Mouse (Mus musculus) liver, postnatal 0 days (tissue): ENCODE measurements around the gene Syn3. TPM values are rescaled to one million over a fixed set of nuclear protein-coding genes. Genes with fewer than 3 reads are reported as not detected.

ENCODE experiments used
- ATAC-seq: fragments of 200-750 bp; cut with Nextera tagmentation; 2 replicates; pipeline ENCODE4 v1.8.0; 2017; ENCODE audit warnings: mild to moderate bottlenecking, moderate library complexity
- DNase-seq: peaks from one replicate; pipeline ENCODE4 v3.0.0-alpha.2; 2016
- H3K27ac ChIP-seq: fragments of 300-500 bp; sonication (generic); 2 replicates; pipeline ENCODE4 v1.5.1; 2014; ENCODE audit warnings: antibody characterized with exemption, moderate library complexity, mild to moderate bottlenecking, low read depth
- H3K27me3 ChIP-seq: fragments of 300-500 bp; sonication (generic); 2 replicates; pipeline ENCODE4 v1.6.1; 2014; ENCODE audit warnings: low read length, control low read depth, mixed read lengths; ENCODE audit not compliant: insufficient read depth
- H3K36me3 ChIP-seq: fragments of 300-500 bp; sonication (generic); replicated peaks from 2 replicates; pipeline ENCODE4 v1.6.1; 2014; ENCODE audit warnings: mild to moderate bottlenecking, control low read depth, low read length, moderate library complexity, mixed read lengths; ENCODE audit not compliant: insufficient read depth
- H3K4me1 ChIP-seq: fragments of 300-500 bp; sonication (generic); 2 replicates; pipeline ENCODE4 v1.6.1; 2014; ENCODE audit warnings: antibody characterized with exemption, mild to moderate bottlenecking, control low read depth; ENCODE audit not compliant: insufficient read depth
- H3K4me2 ChIP-seq: fragments of 300-500 bp; sonication (generic); 2 replicates; pipeline ENCODE4 v1.6.1; 2014; ENCODE audit warnings: low read depth, mild to moderate bottlenecking, low read length, moderate library complexity, mixed read lengths
- H3K4me3 ChIP-seq: fragments of 300-500 bp; sonication (generic); 2 replicates; pipeline ENCODE4 v1.5.1; 2014; ENCODE audit warnings: low read depth, low read length
- H3K9ac ChIP-seq: fragments of 300-500 bp; sonication (generic); replicated peaks from 2 replicates; pipeline ENCODE4 v1.6.1; 2014; ENCODE audit warnings: mild to moderate bottlenecking, moderate library complexity
- H3K9me3 ChIP-seq: fragments of 300-500 bp; sonication (generic); 2 replicates; pipeline ENCODE4 v1.6.1; 2016; ENCODE audit warnings: mild to moderate bottlenecking, control low read depth, low read length, mixed read lengths
- CTCF ChIP-seq: sonication (generic); IDR thresholded peaks from 2 replicates; pipeline ENCODE4 v1.5.1; 2016; ENCODE audit warnings: antibody characterized with exemption, low read depth
- EP300 ChIP-seq: IDR thresholded peaks from 2 replicates; pipeline ENCODE4 v1.6.1; 2016; ENCODE audit warnings: antibody characterized with exemption, low read depth, mild to moderate bottlenecking
- WGBS: fragments of 180-500 bp; shearing (Covaris S2); extraction: QIAGEN DNeasy Blood & Tissue Kit; methylation state at CpG from one replicate; pipeline ENCODE4 v1.1.7; 2014; ENCODE audit not compliant: insufficient replicate concordance; 5-methylcytosine and 5-hydroxymethylcytosine counted together
- polyA plus RNA-seq: library from polyadenylated mRNA; unstranded; fragments of >200 nt; fragmentation: Nextera tagmentation; extraction: Ambion mirVana; gene quantifications from 2 replicates; pipeline ENCODE4 v1.2.1, GENCODE M21; 2015

Syn3 gene
- polyA plus RNA-seq, 1 experiment from 2014 or later, result 0.25 TPM

DNA sequence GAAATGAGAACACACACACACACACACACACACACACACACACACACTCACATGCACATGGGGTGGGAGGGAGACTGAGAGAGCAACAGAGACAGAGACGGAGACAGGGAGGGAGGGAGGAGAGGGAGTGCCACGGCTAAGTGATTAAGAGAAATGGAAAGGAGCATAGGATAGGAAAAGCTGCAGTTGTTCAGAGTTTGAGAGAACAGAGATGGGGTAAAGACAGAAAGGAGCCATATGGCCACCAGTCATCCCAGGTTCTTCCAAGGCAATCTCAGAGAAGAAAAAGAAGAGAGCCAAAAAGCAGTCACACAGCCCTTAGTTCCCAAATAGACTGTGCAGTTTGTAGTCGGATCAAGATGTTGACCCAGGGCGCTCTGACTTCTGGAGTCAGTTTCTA is 240.7 kb downstream of the Syn3 start:
- H3K4me1 ChIP-seq, result no peaks in the 10 kb centered on the region
- no peaks in the 10 kb centered on the region for H3K27me3 ChIP-seq
- 85% methylated on average over 4 of the region's 4 CpGs for WGBS
- no peak overlapping the region for H3K4me3 ChIP-seq
- ATAC-seq, result no peak
- no peaks in the 10 kb centered on the region for H3K9me3 ChIP-seq
- H3K36me3 ChIP-seq, result no peaks in the 10 kb centered on the region
- no peak overlapping the region for H3K9ac ChIP-seq
- no peak overlapping the region for H3K27ac ChIP-seq
- H3K4me2 ChIP-seq, result no peak overlapping the region
- no peak for TF ChIP-seq EP300
- TF ChIP-seq CTCF, result no peak
- no peak for DNase-seq

- no peaks in the 10 kb centered on the region for H3K27me3 ChIP-seq
- H3K27ac ChIP-seq, result no peak overlapping the region
- no peak for ATAC-seq
- no peaks in the 10 kb centered on the region for H3K4me1 ChIP-seq
- H3K9ac ChIP-seq, result no peak overlapping the region
- 68% methylated on average over 3 of the region's 3 CpGs for WGBS
- no peak overlapping the region for H3K4me2 ChIP-seq
- no peak for DNase-seq
- no peaks in the 10 kb centered on the region for H3K36me3 ChIP-seq
- H3K4me3 ChIP-seq, result no peak overlapping the region
- no peaks in the 10 kb centered on the region for H3K9me3 ChIP-seq
- TF ChIP-seq CTCF, result no peak
- TF ChIP-seq EP300, result no peak
These were observed 241.7 kb downstream of the Syn3 start for GRCm38 (mm10) chr10:86257045-86257444.

GRCm38 (mm10) chr10:86256221-86256620 is 242.5 kb downstream of the Syn3 start:
- 63% methylated on average over 4 of the region's 4 CpGs for WGBS
- no peak for TF ChIP-seq EP300
- TF ChIP-seq CTCF, result no peak

GRCm38 (mm10) chr10:86250149-86250922 is 248.4 kb downstream of the Syn3 start:
- Histone ChIP-seq H3K4me2 (no peak overlapping the region), H3K36me3 (no peaks in the 10 kb centered on the region), H3K9me3 (no peaks in the 10 kb centered on the region), H3K4me1 (no peaks in the 10 kb centered on the region), H3K9ac (no peak overlapping the region), H3K27ac (no peak overlapping the region), H3K4me3 (no peak overlapping the region), H3K27me3 (no peaks in the 10 kb centered on the region)
- 63% methylated on average over 7 of the region's 7 CpGs for WGBS
- no peak for TF ChIP-seq CTCF
- no peak for TF ChIP-seq EP300
- 0 out of 2 replicates have a peak, but pooled peaks have one; percentile 31 for ATAC-seq
- DNase-seq, result no peak

More at GRCm38 (mm10) chr10:86256221-86256620, 242.5 kb downstream of the Syn3 start:
- ATAC-seq (no peak), DNase-seq (no peak)
- H3K9me3 ChIP-seq, result no peaks in the 10 kb centered on the region
- H3K27ac ChIP-seq, result no peak overlapping the region
- no peaks in the 10 kb centered on the region for H3K27me3 ChIP-seq
- no peak overlapping the region for H3K4me2 ChIP-seq
- no peak overlapping the region for H3K9ac ChIP-seq
- no peaks in the 10 kb centered on the region for H3K36me3 ChIP-seq
- no peak overlapping the region for H3K4me3 ChIP-seq
- no peaks in the 10 kb centered on the region for H3K4me1 ChIP-seq

DNA sequence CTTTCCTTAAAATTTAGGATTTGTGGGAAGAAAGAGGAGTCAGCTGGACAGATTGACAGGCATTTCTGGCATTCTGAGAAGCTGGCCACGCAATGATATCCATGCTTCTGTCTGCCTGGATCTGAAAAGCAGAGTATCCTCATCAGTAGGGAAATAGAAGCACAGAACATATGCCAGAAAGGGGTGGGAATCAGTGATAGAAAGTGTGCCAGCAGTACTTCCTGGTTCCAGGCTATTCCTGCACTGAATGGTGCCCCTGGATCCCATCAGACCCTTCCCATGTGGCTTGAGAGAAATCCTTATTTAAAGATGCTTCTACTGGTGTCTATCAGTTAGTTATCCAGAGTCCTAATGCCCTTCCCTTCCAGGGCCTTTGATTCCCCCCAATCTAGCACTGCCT is 249.4 kb downstream of the Syn3 start:
- no peak overlapping the region for H3K27ac ChIP-seq
- no peaks in the 10 kb centered on the region for H3K36me3 ChIP-seq
- DNase-seq, result no peak
- no peaks in the 10 kb centered on the region for H3K9me3 ChIP-seq
- H3K4me2 ChIP-seq, result no peak overlapping the region
- H3K4me1 ChIP-seq, result no peaks in the 10 kb centered on the region
- no peak overlapping the region for H3K9ac ChIP-seq
- no peak for ATAC-seq
- H3K27me3 ChIP-seq, result no peaks in the 10 kb centered on the region
- TF ChIP-seq CTCF (no peak), EP300 (no peak)
- no peak overlapping the region for H3K4me3 ChIP-seq
- WGBS, result 67% methylated on average over 1 of the region's 1 CpGs

- H3K27me3 ChIP-seq, result no peaks in the 10 kb centered on the region
- no peaks in the 10 kb centered on the region for H3K9me3 ChIP-seq
- H3K27ac ChIP-seq, result no peak overlapping the region
- WGBS, result 87% methylated on average over 3 of the region's 3 CpGs
- H3K4me1 ChIP-seq, result no peaks in the 10 kb centered on the region
- no peak overlapping the region for H3K9ac ChIP-seq
- ATAC-seq, result no peak
- no peak overlapping the region for H3K4me3 ChIP-seq
- DNase-seq, result no peak
- TF ChIP-seq CTCF, result no peak
- TF ChIP-seq EP300, result no peak
- H3K4me2 ChIP-seq, result no peak overlapping the region
- no peaks in the 10 kb centered on the region for H3K36me3 ChIP-seq
These were observed 249.9 kb downstream of the Syn3 start for GRCm38 (mm10) chr10:86248807-86249206.
